Mouse (Mus musculus) gastrocnemius, adult 2 months (tissue): ENCODE measurements around the gene Letmd1. TPM values are rescaled to one million over a fixed set of nuclear protein-coding genes. Genes with fewer than 3 reads are reported as not detected.
"Not testable (repeated sequence)": the region's sequence is repeated elsewhere in the genome, so short reads cannot be mapped to it uniquely, and the experiment has no call there.

Experiments
- DNase-seq: peaks from one replicate; pipeline ENCODE4 v3.0.0; 2022
- H3K27ac ChIP-seq: fragments of 200-600 bp; 2 replicates; pipeline ENCODE4 v1.8.1; 2022; ENCODE audit warnings: mild to moderate bottlenecking
- H3K4me3 ChIP-seq: fragments of 200-600 bp; 2 replicates; pipeline ENCODE4 v1.8.1; 2022; ENCODE audit warnings: mild to moderate bottlenecking, moderate library complexity
- CTCF ChIP-seq: fragments of 200-600 bp; IDR thresholded peaks from 2 replicates; pipeline ENCODE4 v1.8.1; 2022; ENCODE audit warnings: antibody characterized with exemption, mild to moderate bottlenecking, moderate library complexity
- intact Hi-C: fragments of 180-260 bp; cut with DNase I; formaldehyde crosslinking; loops from one replicate; pipeline ENCODE4 v1.15.1; 2025
- total RNA-seq, 2 experiments: library from RNA; stranded (reverse); gene quantifications; 2 replicates each; pipeline ENCODE4 v1.2.3; 2021

Letmd1 gene
- total RNA-seq, 2 experiments from 2014 or later: 8.8 to 10.0 TPM

DNA sequence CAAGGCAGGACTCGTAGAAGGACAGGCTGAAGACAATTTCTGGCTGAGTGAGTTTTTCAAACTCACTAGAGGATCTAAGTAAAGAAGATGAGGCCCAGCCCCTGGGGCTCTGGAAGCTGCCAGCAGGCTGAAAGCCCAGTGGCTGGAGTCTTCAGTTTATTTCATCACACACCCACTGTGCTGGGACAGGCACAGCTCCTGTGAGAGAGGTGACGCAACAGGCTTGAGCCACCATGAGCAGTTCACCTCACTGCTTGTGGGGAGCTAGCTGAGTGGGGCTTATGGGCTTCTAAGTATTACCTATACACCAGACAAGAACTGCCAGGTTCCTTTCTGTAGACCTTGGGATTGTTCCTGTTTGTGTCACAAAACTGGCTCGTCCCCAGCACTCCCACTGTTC lies 16.8 kb downstream of the Letmd1 start:
- peak; percentile 69 for DNase-seq

DNA sequence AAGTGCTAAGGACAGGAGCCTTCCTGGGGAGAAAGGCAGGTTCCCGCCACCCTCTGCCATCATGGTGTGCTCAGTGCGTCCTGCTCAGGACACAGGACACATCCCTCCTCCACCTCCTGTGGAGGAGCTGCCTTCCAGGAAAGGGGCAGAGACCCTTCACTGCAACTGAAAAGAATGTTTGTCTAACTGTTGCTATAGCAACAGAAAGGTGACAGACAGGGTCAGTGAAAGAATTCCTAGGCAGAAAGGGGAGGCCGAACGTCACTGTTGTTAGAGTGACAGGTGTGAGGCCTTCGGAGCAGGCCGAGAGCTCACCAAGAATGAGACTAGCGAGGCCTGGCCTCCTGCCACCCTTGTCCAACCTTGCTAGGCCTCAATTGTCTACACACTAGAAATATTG lies 17.6 kb downstream of the Letmd1 start:
- no peak for TF ChIP-seq CTCF
- Histone ChIP-seq H3K27ac (no peak overlapping the region), H3K4me3 (no peak overlapping the region)
- no peak for DNase-seq
- intact Hi-C loops: no loop called here

More for the DNA sequence above, 16.8 kb downstream of the Letmd1 start:
- H3K27ac ChIP-seq: no peak overlapping the region; the same call in 1 of the 2 replicates
- TF ChIP-seq CTCF: no peak
- no peak overlapping the region for H3K4me3 ChIP-seq
- intact Hi-C loops: no loop called here

DNA sequence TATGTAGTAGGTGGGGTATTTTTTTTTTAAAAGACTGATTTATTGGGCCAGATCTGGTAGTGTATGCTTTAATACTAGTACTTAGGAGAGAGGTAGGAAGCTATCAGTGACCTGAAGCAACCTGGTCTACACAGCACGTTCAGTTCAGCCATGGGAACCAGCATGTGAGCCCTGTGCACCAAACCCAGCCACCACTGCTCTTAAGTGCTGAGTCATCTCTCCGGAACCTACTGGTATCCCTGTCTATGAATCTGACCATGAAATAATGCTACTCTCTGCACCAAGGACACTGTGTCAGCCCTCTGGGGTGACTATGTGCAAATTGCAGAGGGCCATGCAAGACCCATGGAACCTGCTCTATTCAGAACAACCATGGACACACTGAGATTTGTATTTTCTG lies 18.2 kb downstream of the Letmd1 start:
- DNase-seq: no peak
- Histone ChIP-seq H3K27ac (no peak overlapping the region), H3K4me3 (no peak overlapping the region)
- TF ChIP-seq CTCF: no peak
- intact Hi-C loops: no loop called here

DNA sequence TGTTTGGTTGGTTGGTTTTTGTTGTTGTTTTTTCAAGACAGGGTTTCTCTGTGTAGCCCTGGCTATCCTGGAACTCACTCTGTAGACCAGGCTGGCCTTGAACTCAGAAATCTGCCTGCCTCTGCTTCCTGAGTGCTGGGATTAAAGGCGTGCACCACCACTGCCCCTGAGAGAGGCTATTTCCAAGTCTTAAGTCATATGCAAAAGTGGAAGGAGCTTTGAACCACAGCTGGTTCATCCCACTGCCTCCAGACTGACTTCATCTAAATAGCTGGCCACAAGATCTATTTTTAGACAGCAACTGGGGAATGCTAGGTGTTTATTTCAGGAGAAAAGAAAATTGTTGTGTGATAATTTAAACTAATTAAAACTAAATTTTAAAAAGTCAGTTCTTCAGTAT lies 19.5 kb downstream of the Letmd1 start:
- H3K4me3 ChIP-seq, DNase-seq, H3K27ac ChIP-seq, intact Hi-C loops: not testable (repeated sequence)

DNA sequence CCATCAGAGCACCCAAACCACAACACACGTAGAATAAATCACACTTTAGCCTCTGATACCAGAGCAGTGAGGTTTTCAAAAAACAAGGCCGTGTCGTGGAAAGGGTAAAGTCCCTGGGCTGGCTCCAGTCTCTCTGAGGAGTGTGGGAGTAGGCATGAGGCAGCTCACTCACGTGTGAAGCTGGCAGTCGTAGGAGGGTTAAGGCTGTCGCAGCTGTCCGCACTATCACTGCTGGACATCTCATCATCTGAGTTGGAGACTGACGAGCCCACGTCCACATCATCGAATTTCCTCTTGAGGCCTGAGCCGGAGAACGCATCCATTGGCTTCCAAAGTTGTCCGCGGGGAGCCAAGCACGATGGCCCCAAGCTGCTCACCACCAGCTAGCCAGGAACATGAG lies 20.4 kb downstream of the Letmd1 start:
- no peak for TF ChIP-seq CTCF
- intact Hi-C loops: no loop called here

DNA sequence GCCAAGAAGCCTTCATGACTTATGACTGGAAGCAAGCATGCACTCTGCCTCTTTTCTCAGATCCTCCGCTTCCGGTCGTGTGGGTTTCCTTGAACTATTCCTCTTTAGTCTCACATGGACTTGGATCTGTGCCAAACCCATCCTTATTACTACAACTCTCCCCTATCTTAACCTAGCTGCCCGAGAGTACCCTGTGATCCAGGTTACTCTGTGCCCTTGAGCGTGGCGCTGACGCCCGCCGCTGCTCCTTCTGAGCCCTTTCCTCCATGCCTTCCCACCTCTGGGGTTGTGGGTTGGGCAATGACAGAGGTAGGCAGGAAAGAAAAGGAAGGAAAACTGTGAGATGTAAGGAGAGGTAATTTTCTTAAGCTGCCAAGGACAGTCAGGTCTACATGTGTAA lies 23.1 kb downstream of the Letmd1 start:
- no peak for TF ChIP-seq CTCF
- DNase-seq: no peak
- intact Hi-C loops: no loop called here
- no peak overlapping the region for H3K4me3 ChIP-seq
- no peak overlapping the region for H3K27ac ChIP-seq

More for the DNA sequence above, 20.4 kb downstream of the Letmd1 start:
- H3K4me3 ChIP-seq: no peak overlapping the region
- DNase-seq: no peak
- H3K27ac ChIP-seq: peak overlapping the region; percentile 46

DNA sequence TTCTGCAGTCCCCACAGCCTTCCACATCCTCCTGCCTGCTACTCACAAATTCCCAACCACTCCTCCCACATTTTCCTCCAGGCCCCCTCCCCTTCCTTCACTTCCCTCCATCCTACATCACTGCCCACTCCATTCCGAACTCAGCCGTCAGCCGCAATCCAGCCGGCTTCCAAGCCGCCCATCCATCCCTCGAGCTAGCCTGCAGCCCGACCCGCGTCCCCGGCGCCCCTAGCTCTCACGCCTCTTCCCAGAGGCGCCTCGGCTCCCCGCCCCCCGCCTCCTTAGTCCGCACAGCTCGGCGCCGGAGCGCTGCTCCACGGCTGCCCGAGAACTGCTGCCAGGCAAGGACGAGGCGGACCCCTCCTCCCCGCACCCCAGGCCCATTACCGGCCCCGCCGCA lies 25.8 kb downstream of the Letmd1 start:
- intact Hi-C loops: no loop called here
- Histone ChIP-seq H3K4me3 (peak overlapping the region; percentile 97), H3K27ac (peak overlapping the region; percentile 97)
- TF ChIP-seq CTCF: no peak
- no peak for DNase-seq

DNA sequence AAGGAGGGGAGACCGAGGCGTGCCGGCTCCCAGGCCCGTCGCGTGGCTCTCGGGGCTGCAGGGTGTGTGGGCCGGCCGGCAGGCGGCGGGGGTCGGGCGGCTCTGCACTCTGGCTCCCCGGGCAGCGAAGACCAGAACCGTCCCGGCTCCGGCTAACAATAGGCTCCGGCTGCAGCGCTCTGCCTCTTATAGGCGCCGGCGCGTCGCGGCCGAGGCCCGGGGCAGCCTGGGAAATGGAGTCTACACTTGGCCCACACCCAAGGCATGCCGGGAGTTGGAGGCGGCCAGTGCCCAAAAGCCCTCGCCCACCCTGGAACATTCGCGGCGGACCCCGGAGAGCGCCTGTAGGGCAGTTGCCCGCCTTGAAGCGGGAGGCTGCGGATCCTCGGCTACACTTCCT lies 26.3 kb downstream of the Letmd1 start, which contains the start of gene Csrnp2:
Csrnp2 (minus strand) TSS at position 387 of the 400 bp plus-strand sequence.
- peak; percentile 29; the same call in 1 of the 2 replicates for TF ChIP-seq CTCF
- DNase-seq: peak; percentile 95
- intact Hi-C loops: no loop called here
- H3K27ac ChIP-seq: peak within 1 kb of the TSS; percentile 97
- peak within 1 kb of the TSS; percentile 97 for H3K4me3 ChIP-seq

DNA sequence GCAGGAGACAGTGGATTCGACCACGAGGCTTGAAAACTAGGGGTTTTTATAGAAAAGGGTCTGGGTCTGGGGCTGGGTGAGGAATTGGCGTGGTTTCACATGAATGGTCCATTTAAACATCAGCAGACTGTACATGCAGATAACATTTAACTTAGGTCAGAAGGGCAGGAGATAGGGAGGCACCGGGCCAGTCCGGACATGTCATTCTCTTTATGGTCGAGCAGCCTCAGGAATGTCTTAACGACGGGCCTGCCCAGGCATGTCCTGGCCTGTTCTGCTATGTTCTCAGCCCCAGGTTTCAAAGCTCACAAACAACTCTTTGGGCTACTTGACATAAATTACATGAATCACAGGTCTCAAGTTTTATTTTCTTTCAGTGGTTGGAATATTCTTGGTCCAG lies 30.7 kb downstream of the Letmd1 start:
- intact Hi-C loops, DNase-seq, H3K27ac ChIP-seq, H3K4me3 ChIP-seq: not testable (repeated sequence)

DNA sequence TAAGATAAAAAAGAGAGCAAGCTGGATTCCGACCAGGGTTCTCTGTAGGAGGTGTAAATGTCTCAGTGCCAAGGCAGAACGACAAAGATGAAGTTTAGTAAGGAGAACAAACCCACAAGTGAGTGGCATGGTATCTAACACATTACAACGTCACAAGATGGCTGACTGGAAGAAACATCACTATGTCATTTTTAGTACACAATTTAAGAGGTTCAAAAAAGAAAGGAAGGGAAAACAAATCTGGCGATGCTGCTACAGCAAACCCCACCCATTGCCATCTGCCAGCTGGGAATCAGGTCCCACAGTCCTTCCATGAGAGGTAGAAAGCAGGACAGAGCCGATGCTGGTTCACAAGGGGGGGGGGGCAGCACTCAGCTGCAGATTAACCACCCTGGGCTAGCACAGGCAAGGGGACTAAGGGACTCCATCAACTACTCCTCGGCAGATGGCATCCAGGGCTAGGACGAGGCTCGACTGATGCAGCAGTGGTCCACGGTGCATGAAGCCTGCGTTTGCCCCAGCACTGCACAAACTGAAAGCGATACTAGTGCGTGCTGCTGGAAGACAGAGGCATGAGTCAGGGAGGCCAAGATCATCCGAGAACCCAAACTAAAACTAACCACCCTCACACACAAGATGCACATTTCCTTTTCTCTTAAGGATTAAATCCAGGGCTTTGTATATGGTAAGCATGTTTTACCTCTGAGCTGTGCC lies 39.8 kb downstream of the Letmd1 start:
- no peak for TF ChIP-seq CTCF
- intact Hi-C loops: no loop called here
- no peak overlapping the region for H3K4me3 ChIP-seq
- no peak for DNase-seq
- H3K27ac ChIP-seq: no peak overlapping the region

DNA sequence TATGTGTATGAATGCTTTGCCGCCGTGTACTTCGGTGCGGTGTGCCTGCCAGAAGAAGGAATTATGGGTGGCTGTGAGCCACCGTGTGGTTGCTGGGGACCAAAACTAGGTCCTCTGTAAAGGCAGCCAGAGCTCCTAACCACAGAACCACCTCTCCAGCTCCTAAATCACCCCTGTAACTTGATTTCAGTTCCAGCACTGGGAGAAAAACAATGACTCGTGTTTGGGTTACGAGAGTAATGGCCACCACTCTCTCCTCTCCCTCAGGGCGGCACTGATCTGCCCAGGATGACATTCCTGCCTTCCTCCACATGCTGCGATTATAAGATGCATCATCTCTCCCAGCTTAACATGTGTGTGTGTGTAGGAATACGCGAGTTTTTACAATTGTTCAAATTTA lies 41.2 kb downstream of the Letmd1 start:
- intact Hi-C loops: no loop called here
- H3K4me3 ChIP-seq: no peak overlapping the region
- no peak overlapping the region for H3K27ac ChIP-seq
- no peak for TF ChIP-seq CTCF
- no peak for DNase-seq

DNA sequence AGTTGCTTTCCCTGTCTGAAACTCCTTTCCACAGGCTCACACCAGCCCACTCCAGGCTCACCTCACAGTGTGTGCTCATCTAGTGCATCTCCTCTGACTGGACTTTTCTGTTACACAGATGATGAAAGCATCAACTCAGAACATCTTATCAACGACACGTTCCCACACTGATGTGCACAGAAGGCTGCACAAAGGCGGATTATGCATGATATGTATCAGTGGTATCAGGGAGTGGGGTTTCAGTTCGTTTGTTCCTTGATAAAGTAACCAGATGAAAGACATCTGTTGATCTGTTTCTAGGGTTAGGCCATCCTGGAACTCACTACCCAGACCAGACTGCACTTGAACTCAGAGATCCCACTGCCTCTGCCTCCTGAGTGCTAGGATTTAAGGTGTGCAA lies 44.6 kb downstream of the Letmd1 start:
- Histone ChIP-seq H3K4me3 (no peak overlapping the region), H3K27ac (no peak overlapping the region)
- no peak for TF ChIP-seq CTCF
- DNase-seq: no peak
- intact Hi-C loops: no loop called here

DNA sequence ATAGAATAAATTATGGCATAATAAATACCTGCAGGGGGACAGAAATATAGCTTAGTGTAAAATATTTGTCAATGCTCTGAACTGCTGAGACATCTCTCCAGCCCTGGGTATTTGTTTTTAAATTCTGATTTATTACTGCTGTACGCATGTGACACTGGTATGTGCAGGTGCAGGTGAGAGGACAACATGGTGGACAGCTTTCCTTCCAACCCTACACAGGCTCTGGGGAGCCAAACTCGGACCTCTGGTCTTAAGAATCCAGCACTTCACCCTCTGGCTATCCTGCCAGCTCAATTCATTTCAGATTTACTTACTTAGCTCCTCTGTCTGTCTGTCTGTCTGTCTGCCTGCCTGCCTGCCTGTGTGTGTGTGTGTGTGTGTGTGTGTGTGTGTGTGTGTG lies 46.3 kb downstream of the Letmd1 start:
- no peak for TF ChIP-seq CTCF
- no peak for DNase-seq
- intact Hi-C loops: no loop called here

DNA sequence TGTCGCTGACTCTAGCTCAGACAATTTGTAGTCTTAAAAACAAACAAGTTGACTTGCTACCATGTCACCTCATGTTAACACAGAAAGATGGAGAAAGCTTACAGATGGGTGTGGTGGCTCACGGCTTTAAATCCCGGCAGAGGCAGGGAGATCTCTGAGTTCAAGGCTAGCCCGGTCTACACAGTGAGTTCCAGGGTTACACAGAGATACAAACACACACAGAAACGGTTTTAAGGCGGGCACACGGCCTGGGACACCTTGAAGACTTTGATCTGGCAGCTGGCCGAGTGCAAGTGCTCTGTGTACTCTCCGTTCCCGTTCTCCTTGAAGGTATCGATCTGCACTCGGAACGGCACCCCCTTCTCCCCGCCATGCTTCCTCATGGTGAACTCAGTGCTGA lies 51.5 kb downstream of the Letmd1 start:
- DNase-seq: no peak
- intact Hi-C loops: no loop called here
- no peak overlapping the region for H3K4me3 ChIP-seq
- TF ChIP-seq CTCF: no peak
- H3K27ac ChIP-seq: no peak overlapping the region

More for the DNA sequence above, 46.3 kb downstream of the Letmd1 start:
- Histone ChIP-seq H3K27ac (no peak overlapping the region), H3K4me3 (no peak overlapping the region)
